Mouse (Mus musculus): ENCODE measurements around the gene Cpsf4. TPM values are rescaled to one million over a fixed set of nuclear protein-coding genes. Genes with fewer than 3 reads are reported as not detected.
"Not testable (repeated sequence)": the region's sequence is repeated elsewhere in the genome, so short reads cannot be mapped to it uniquely, and the experiment has no call there.

The Cpsf4 gene
- polyA plus RNA-seq (2014; fragmentation: Nextera tagmentation; extraction: Ambion mirVana) = 27.7 and 29.3 TPM in 2 replicates

GRCm38 (mm10) chr5:145166536-145167305 is at the start of gene Cpsf4, which contains the start of gene Ptcd1:
Gene Cpsf4, plus strand, starts transcription at chr5:145167213.
Gene Ptcd1, minus strand, starts transcription at chr5:145167108.
- H3K4me2 ChIP-seq (replicated peaks) = peak within 1 kb of the TSS; percentile 81
- peak; percentile 95 for ATAC-seq (ENCODE audit: low FRiP score)
- peak; percentile 99 for DNase-seq (ENCODE audit: low spot score)
- WGBS = under 1% methylated on average over 51 of the region's 51 CpGs
- H3K9me3 ChIP-seq (ENCODE audit: control insufficient read depth, low read length) = no peaks in the 10 kb centered on the region
- peak within 1 kb of the TSS; percentile 85 for H3K9ac ChIP-seq
- peak within 1 kb of the TSS; percentile 80 for H3K27ac ChIP-seq
- H3K4me1 ChIP-seq (replicated peaks; ENCODE audit: control insufficient read depth, insufficient read depth, low read length) = peaks cover 21% of the 10 kb centered on the region
- peak within 1 kb of the TSS; percentile 74 for H3K4me3 ChIP-seq (replicated peaks; ENCODE audit: low read length)
- H3K36me3 ChIP-seq (replicated peaks; ENCODE audit: control insufficient read depth, insufficient read depth) = peaks cover 49% of the 10 kb centered on the region
- no peaks in the 10 kb centered on the region for H3K27me3 ChIP-seq (ENCODE audit: control insufficient read depth, insufficient read depth, low read length)

GRCm38 (mm10) chr5:145118005-145118404 is 49.0 kb upstream of the Cpsf4 start:
- DNase-seq (ENCODE audit: low spot score) = no peak
- peaks cover 1% of the 10 kb centered on the region for H3K36me3 ChIP-seq (replicated peaks; ENCODE audit: control insufficient read depth, insufficient read depth)
- H3K27me3 ChIP-seq (ENCODE audit: control insufficient read depth, insufficient read depth, low read length) = peaks cover 20% of the 10 kb centered on the region
- H3K27ac ChIP-seq = no peak overlapping the region
- no peak for ATAC-seq (ENCODE audit: low FRiP score)
- no peak overlapping the region for H3K9ac ChIP-seq
- no peaks in the 10 kb centered on the region; the same call in 1 of the 2 replicates for H3K4me1 ChIP-seq (replicated peaks; ENCODE audit: control insufficient read depth, insufficient read depth, low read length)
- no peaks in the 10 kb centered on the region for H3K9me3 ChIP-seq (ENCODE audit: control insufficient read depth, low read length)
- no peak overlapping the region for H3K4me3 ChIP-seq (replicated peaks; ENCODE audit: low read length)
- H3K4me2 ChIP-seq (replicated peaks) = no peak overlapping the region
- 58% methylated on average over 6 of the region's 6 CpGs for WGBS

- no peak overlapping the region for H3K4me3 ChIP-seq (replicated peaks; ENCODE audit: low read length)
- ATAC-seq (ENCODE audit: low FRiP score) (no peak), DNase-seq (ENCODE audit: low spot score) (no peak)
- no peaks in the 10 kb centered on the region; the same call in 1 of the 2 replicates for H3K4me1 ChIP-seq (replicated peaks; ENCODE audit: control insufficient read depth, insufficient read depth, low read length)
- no peak overlapping the region for H3K9ac ChIP-seq
- H3K9me3 ChIP-seq (ENCODE audit: control insufficient read depth, low read length) = no peaks in the 10 kb centered on the region
- no peak overlapping the region for H3K27ac ChIP-seq
- WGBS = 90% methylated on average over 5 of the region's 5 CpGs
- H3K4me2 ChIP-seq (replicated peaks) = no peak overlapping the region
- peaks cover 18% of the 10 kb centered on the region for H3K27me3 ChIP-seq (ENCODE audit: control insufficient read depth, insufficient read depth, low read length)
- peaks cover 6% of the 10 kb centered on the region for H3K36me3 ChIP-seq (replicated peaks; ENCODE audit: control insufficient read depth, insufficient read depth)
Measured at GRCm38 (mm10) chr5:145118461-145118860, 48.6 kb upstream of the Cpsf4 start.

- H3K27ac ChIP-seq = no peak overlapping the region
- peaks cover 9% of the 10 kb centered on the region for H3K27me3 ChIP-seq (ENCODE audit: control insufficient read depth, insufficient read depth, low read length)
- no peaks in the 10 kb centered on the region for H3K9me3 ChIP-seq (ENCODE audit: control insufficient read depth, low read length)
- H3K4me3 ChIP-seq (replicated peaks; ENCODE audit: low read length) = no peak overlapping the region
- H3K36me3 ChIP-seq (replicated peaks; ENCODE audit: control insufficient read depth, insufficient read depth) = peaks cover 13% of the 10 kb centered on the region
- H3K9ac ChIP-seq = no peak overlapping the region
- DNase-seq (ENCODE audit: low spot score) (no peak), ATAC-seq (ENCODE audit: low FRiP score) (no peak)
- no peak overlapping the region for H3K4me2 ChIP-seq (replicated peaks)
- H3K4me1 ChIP-seq (replicated peaks; ENCODE audit: control insufficient read depth, insufficient read depth, low read length) = no peaks in the 10 kb centered on the region
- WGBS = 93% methylated on average over 2 of the region's 2 CpGs
Measured at GRCm38 (mm10) chr5:145119385-145119784, 47.6 kb upstream of the Cpsf4 start.

GRCm38 (mm10) chr5:145120921-145121320 is 46.1 kb upstream of the Cpsf4 start:
- 75% methylated on average over 7 of the region's 7 CpGs for WGBS
- H3K4me2 ChIP-seq (replicated peaks) = no peak overlapping the region
- no peaks in the 10 kb centered on the region for H3K4me1 ChIP-seq (replicated peaks; ENCODE audit: control insufficient read depth, insufficient read depth, low read length)
- H3K9ac ChIP-seq = no peak overlapping the region
- no peak overlapping the region for H3K27ac ChIP-seq
- H3K27me3 ChIP-seq (ENCODE audit: control insufficient read depth, insufficient read depth, low read length) = no peaks in the 10 kb centered on the region
- DNase-seq (ENCODE audit: low spot score) (no peak), ATAC-seq (ENCODE audit: low FRiP score) (no peak)
- H3K4me3 ChIP-seq (replicated peaks; ENCODE audit: low read length) = no peak overlapping the region
- peaks cover 21% of the 10 kb centered on the region for H3K36me3 ChIP-seq (replicated peaks; ENCODE audit: control insufficient read depth, insufficient read depth)
- H3K9me3 ChIP-seq (ENCODE audit: control insufficient read depth, low read length) = no peaks in the 10 kb centered on the region

GRCm38 (mm10) chr5:145123396-145123795 is 43.6 kb upstream of the Cpsf4 start:
- DNase-seq (ENCODE audit: low spot score) = no peak
- WGBS = 95% methylated on average over 19 of the region's 19 CpGs

GRCm38 (mm10) chr5:145126580-145126979 is 40.4 kb upstream of the Cpsf4 start:
- Histone ChIP-seq H3K4me1 (replicated peaks; ENCODE audit: control insufficient read depth, insufficient read depth, low read length) (no peaks in the 10 kb centered on the region), H3K4me2 (replicated peaks) (no peak overlapping the region), H3K36me3 (replicated peaks; ENCODE audit: control insufficient read depth, insufficient read depth) (peaks cover 73% of the 10 kb centered on the region), H3K4me3 (replicated peaks; ENCODE audit: low read length) (no peak overlapping the region), H3K27ac (no peak overlapping the region), H3K27me3 (ENCODE audit: control insufficient read depth, insufficient read depth, low read length) (no peaks in the 10 kb centered on the region), H3K9ac (no peak overlapping the region), H3K9me3 (ENCODE audit: control insufficient read depth, low read length) (no peaks in the 10 kb centered on the region)
- ATAC-seq (ENCODE audit: low FRiP score) (no peak), DNase-seq (ENCODE audit: low spot score) (no peak)
- WGBS = 96% methylated on average over 9 of the region's 9 CpGs

More at GRCm38 (mm10) chr5:145123396-145123795, 43.6 kb upstream of the Cpsf4 start:
- no peak overlapping the region for H3K27ac ChIP-seq
- no peak overlapping the region for H3K9ac ChIP-seq
- no peaks in the 10 kb centered on the region for H3K9me3 ChIP-seq (ENCODE audit: control insufficient read depth, low read length)
- peaks cover 44% of the 10 kb centered on the region for H3K36me3 ChIP-seq (replicated peaks; ENCODE audit: control insufficient read depth, insufficient read depth)
- H3K4me2 ChIP-seq (replicated peaks) = no peak overlapping the region
- no peak for ATAC-seq (ENCODE audit: low FRiP score)
- no peaks in the 10 kb centered on the region for H3K4me1 ChIP-seq (replicated peaks; ENCODE audit: control insufficient read depth, insufficient read depth, low read length)
- H3K27me3 ChIP-seq (ENCODE audit: control insufficient read depth, insufficient read depth, low read length) = no peaks in the 10 kb centered on the region
- no peak overlapping the region for H3K4me3 ChIP-seq (replicated peaks; ENCODE audit: low read length)

GRCm38 (mm10) chr5:145129124-145129523 is 37.9 kb upstream of the Cpsf4 start:
- ATAC-seq (ENCODE audit: low FRiP score) = no peak; the same call in 1 of the 2 replicates
- no peaks in the 10 kb centered on the region for H3K27me3 ChIP-seq (ENCODE audit: control insufficient read depth, insufficient read depth, low read length)
- 94% methylated on average over 4 of the region's 4 CpGs for WGBS
- H3K4me3 ChIP-seq (replicated peaks; ENCODE audit: low read length) = no peak overlapping the region
- no peak overlapping the region for H3K9ac ChIP-seq
- H3K4me2 ChIP-seq (replicated peaks) = no peak overlapping the region
- no peak for DNase-seq (ENCODE audit: low spot score)
- H3K4me1 ChIP-seq (replicated peaks; ENCODE audit: control insufficient read depth, insufficient read depth, low read length) = no peaks in the 10 kb centered on the region
- H3K36me3 ChIP-seq (replicated peaks; ENCODE audit: control insufficient read depth, insufficient read depth) = peaks cover 88% of the 10 kb centered on the region
- H3K27ac ChIP-seq = no peak overlapping the region
- no peaks in the 10 kb centered on the region for H3K9me3 ChIP-seq (ENCODE audit: control insufficient read depth, low read length)

GRCm38 (mm10) chr5:145129773-145130172 is 37.2 kb upstream of the Cpsf4 start:
- not testable (repeated sequence) for H3K4me2 ChIP-seq (replicated peaks); DNase-seq (ENCODE audit: low spot score); ATAC-seq (ENCODE audit: low FRiP score); H3K4me1 ChIP-seq (replicated peaks; ENCODE audit: control insufficient read depth, insufficient read depth, low read length); H3K27ac ChIP-seq; H3K9me3 ChIP-seq (ENCODE audit: control insufficient read depth, low read length); H3K9ac ChIP-seq; H3K4me3 ChIP-seq (replicated peaks; ENCODE audit: low read length); H3K27me3 ChIP-seq (ENCODE audit: control insufficient read depth, insufficient read depth, low read length)
- peaks cover 88% of the 10 kb centered on the region for H3K36me3 ChIP-seq (replicated peaks; ENCODE audit: control insufficient read depth, insufficient read depth)
- 90% methylated on average over 4 of the region's 6 CpGs for WGBS
